Mouse (Mus musculus) spleen, postnatal 14 days (tissue): Measurements from ENCODE around the gene Tsc22d1.

Experiments
- DNase-seq, 2 experiments: peaks; one replicate each; pipeline ENCODE4 v3.0.0; 2021 to 2022; ENCODE audit warnings: low spot score in 2 of 2

Tsc22d1 gene

DNA sequence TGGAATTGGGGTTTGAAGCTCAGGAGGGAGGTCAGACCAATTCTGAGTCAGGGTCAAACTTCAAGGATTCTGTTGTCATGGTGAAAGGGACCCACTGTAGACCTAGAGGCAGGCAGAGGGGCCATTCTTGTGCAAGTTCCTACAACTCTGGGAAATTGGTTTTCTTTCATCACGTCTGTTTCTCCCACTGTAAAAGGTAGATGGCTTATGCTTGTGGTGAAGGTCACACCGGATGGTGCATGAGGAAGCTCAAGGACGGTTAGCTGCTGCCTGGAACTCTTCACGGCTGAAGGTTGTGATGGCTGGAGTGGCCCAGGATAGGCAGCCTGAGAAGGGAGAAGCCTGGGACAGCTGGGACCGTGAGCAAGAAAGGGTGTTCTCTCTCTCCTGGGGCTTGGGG is 103.5 kb downstream of the Tsc22d1 start:
- DNase-seq, result no peak

DNA sequence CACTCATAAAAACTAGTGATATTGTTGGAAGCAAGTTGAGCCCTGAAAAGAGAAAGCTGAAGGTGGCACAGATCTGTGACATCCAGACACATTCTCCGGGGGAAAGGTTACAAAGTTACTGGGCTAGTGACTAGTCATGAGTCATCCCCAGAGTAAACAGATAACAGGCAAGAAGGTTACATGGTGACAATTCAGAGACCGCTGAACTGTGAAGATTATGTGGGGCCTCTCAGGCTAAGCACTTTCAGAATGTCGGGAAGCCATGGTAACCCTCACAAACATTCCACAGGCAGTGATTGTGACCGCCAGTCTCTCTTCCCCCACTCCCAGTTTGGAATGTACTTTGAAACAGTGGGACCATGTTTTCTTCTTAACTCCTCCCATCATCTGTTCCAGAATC is 105.8 kb downstream of the Tsc22d1 start:
- no peak for DNase-seq

DNA sequence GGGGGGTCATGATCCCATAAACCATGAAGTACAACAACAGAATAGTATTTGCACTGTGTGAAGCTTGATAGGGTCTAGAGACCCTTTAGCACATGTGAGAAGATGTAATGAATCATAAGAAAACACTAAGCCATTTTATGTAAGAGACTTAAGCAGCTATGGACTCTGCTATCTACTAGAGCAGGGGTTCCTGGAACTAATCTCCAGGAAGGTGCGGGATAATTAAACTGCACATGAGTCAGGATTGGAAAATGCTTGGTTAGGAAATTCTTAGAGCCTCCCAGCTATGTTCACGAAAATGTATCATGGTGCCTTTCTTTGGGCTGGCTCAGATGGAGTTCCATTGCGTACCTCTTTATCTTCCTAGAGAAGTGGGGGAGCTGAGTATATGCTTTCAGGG is 106.5 kb downstream of the Tsc22d1 start:
- DNase-seq, result no peak

DNA sequence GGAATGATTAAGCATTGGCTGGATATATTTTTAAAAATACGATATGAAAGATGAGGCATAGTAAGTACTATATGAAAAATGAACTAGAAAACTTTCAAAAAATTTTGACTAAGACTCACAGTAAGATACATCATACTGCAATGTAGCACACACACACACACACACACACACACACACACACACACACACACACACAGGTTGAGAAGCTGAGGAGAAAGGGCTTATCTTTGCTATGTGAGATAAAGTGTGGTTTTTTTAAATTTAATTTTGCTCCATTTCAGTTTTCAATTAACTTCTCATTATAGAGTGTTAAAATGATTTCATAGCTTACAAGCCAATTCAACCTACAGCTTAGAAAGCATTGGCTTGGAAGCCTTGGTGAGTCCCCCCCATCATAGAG is 108.6 kb downstream of the Tsc22d1 start:
- no peak for DNase-seq

DNA sequence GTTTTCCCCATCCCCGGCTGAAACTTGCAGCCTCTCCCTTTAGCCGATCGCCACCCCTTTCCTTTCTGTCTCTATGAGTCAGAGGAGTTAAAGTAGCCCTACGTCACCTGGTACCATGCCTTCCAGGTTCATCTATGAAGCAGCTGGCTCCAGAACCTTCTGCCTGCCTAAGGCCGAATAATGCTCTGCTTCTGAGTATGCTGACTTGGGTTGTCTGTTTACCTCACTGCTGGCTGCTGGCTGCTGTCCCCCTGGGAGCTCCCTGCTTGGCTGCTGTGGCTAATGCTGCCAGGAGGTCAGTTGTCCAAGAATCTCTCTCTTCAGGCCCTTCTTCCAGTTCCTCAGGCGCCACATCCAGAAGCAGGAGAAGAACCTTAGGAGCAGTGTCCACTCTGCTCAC is 111.7 kb downstream of the Tsc22d1 start:
- DNase-seq, result no peak

DNA sequence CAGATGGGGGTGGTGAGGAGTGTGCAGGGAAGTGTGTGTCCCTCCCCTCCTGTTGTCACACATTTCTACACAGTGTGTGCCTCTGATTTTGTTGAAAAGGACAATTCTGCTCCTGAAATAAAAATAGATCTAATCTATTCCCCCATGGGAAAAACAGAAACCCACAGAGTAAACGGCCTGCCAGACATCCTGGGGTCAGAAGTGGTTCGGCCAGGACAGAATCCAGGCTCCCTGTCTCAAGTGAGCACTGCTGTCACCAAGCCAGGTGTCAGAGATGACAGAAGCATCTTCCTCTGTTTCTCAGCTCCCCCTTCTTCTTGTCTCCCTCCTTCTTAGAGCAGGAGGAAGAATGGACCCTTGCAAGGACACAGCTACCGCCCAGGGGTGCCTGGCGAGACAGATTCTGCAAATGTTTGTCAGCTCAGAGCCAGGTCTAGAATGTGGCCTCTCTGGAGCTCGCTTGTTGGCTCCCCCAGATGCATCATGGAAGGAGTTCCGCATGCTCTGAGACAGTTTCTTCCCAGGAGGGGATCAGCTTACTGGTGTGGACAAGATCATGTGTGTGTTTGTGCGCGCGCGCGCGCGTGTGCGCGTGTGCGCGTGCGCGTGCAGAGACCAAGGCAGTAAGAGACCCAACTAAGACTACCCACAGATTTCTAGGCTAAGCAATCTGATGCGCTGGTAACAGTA is 112.4 kb downstream of the Tsc22d1 start:
- no peak for DNase-seq

DNA sequence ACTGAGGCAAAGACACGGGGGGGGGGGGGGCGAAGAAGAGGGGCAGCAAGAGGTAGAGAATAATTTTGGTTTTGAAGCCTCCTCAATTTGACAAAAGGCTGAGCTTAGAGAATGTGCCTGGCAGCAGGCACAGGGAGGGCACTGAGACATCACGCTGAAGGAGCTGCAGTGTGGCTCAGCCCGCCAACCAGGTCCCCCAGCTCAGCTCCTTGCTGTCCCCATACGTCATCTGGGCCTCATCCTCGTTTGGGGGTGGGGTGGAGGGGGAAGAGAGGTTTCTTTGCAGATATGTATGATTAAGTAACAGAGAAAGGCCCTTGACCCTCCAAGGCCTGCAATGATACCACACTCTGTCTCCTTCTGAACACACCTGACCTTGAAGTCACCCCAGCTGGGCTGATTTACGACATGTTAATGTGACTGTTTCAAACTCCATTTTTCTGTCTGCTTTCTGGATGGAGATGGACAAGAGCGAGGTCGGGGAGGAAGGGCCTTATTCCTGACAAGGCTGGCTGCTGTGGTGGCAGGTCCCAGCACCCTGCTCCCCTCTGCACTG is 113.1 kb downstream of the Tsc22d1 start:
- DNase-seq, result no peak

DNA sequence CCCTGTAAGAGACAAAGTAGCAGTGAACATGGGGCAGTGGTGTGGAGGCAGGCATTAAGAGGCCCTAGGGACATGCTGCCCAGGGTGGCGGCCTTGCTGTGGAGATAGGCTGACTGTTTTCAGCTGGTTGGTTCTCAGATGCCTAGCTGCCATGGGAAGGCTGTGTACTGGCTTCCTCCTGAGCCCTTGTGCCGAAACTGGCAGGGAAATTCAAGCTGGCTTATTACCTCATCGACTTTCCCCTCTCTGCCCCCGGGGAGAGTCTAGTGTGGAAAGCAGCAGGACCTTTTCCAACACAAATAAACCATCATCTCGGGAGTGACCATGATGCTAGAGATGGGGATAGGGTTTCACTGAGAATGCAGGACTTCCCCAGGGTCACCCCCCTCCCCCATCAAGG is 113.9 kb downstream of the Tsc22d1 start:
- DNase-seq, result no peak

DNA sequence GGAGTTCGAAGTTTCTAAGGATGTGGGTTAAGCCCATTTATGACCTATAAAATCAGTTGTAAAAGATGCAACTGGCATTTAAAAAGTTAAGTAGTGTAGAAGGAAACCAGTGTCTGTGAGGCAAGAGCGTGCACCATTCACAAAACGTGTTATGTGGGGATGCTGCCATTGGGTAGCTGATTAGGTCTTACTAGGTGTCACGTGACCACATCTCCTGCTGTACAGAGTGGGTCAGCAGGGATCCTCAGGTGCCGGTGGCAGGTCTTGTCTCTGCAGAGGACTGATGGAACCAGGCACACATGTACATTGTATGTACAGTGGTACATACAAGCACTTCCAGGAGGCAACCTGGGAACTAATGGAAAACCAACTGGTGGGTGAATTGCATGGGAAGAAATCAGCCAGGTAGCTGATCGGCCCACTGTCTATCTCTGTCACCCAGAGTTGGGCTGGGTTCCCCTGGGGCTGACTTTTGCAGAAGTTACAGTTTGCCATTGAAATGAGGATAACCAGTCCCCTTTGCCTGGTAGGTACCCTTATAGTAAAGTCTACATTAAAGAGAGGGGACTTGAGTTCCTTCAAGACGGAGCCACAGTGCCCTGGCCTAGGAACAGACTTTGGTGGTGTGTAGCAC is 116.4 kb downstream of the Tsc22d1 start:
- peak in 1 of 2 experiments; percentile 12 for DNase-seq

DNA sequence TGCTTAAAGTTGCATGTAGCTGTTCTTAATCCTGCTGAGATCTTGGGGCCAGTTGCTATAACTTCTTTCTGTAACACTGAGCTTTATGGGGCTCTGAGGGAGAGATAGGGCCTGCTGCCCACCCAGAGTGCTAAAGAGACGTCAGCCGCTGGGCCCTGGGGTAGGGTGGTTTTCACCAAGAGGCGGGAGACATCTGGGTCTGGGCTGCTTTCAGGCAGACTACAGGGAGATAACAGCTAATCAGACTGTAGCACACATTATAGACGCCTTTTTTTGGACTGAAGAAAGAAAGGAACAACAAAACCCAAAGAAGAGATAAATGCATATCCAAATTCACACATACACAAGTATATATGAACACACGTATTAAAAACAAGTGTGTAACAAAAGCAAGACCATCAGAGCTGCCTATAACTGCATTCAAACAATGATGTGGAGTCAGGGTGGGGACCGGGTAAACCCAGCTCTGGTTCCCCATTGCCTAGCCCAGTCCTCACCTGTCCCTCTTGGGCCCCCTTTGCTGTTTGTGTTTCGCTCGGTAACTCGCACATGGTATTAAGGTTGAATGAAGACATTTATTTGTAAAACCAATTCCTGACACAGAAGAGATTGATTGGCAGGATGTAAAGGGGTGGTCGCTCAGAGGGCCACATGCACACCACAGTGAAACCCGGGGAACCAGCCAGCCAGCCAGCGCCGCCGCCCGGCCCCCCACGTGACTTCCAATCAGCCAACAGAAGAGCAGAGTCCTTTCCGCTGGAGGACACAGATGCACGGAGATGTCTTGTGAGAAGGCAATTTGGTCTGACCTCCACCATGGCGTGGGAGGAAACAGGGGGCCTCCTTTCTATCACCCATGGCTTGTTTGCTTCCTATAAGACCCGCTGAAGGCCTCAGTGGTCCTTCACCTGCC is 117.8 kb downstream of the Tsc22d1 start:
- peak; percentile 68 to 73 for DNase-seq

DNA sequence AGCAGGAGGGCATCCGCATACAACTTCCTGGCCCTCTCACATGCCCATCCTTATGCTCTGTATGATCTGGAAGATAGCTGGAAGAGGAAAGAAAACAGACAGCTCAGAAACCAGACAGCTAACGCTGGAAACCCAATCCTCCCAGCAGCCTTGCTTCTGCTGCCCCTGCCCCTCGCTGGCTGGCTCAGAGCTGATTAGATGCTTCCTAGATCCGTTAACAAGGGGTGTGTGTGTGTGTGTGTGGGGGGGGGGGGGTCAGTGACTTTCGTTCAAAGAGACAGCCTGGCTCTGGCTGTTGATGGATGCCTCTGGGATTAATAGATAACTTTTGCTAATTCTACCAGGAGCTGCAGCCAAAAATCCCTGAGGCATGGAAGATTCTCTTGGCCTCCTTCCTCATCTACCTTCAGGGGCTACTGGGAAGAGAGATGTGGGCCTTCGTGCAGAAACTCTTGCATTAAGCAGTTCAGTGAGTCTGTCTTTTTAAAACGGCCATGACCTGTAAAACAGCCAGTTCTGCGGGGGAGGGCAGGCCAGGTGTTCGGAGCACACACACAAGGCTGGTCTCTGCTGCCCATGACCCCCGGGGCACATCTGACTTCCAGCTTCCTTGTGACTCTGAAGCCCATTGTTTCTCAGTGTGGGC is 118.5 kb downstream of the Tsc22d1 start:
- DNase-seq, result no peak

DNA sequence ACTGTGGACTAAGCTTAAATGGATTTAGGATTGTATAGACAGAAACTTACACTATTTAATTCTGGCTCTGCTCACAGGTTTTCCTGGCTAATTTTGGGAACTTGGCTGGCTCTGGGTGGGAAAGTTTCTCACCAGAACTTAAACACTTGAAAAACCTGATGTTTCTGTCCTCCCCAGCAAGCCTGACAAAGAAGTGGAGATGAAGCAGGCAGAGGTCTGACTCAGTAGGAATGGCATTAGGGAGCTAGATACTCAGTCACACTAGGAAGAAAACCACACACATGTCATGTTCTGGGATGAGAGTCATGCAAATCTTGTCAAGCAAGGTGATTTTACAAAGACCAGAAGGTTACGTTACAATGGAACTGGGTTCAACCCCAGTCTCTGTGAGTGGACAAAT is 120.3 kb downstream of the Tsc22d1 start:
- DNase-seq, result no peak

DNA sequence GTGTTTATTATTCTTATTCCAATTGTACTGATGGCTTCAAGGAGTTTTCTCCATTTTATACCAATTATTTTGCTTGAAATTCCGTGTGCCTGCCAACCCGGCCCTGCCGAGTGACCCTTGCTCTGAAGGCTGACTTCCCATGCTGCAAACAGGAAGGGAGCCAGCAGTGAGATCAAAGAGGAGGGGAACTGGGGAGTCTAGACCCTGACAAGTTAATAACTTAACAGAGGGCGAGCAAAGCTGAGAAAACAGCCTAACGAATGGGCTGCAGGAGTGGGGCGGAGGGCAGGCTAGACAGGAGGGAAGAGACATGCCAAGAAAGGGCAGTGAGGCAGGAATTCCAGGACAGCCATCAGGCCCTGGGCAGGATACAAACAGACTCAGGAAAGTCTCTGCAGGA is 122.2 kb downstream of the Tsc22d1 start:
- DNase-seq, result no peak

DNA sequence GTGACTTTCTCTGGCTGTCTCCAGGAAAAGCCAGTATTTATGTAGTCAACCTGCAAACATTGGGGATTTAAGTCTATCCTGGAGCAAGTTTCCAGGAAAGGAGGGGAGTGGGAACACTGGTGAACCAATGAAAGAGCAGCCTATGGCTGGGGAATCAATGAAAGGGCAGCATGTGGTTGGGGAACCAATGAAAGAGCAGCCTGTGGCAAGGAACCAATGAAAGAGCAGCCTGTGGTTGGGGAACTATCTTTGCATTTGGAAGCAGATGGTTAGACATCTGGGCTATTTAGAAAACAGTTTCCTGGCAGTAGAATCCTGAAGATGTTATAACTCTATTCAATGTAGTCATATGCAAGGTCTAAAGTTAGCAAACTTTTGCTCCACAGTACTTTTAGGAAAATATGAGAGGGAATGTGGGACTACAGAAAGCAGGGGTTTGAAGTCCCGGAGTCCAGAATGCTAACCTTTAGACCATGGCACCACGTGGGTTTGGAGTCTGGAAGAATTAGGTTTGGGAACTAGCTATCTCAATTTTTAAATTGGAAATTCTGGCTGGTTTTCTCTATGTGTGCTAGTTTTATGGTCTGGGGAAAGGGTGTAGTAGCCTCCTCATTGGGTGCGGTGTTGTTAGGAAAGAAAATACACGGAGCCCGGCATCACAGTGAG is 125.4 kb downstream of the Tsc22d1 start:
- DNase-seq, result no peak

DNA sequence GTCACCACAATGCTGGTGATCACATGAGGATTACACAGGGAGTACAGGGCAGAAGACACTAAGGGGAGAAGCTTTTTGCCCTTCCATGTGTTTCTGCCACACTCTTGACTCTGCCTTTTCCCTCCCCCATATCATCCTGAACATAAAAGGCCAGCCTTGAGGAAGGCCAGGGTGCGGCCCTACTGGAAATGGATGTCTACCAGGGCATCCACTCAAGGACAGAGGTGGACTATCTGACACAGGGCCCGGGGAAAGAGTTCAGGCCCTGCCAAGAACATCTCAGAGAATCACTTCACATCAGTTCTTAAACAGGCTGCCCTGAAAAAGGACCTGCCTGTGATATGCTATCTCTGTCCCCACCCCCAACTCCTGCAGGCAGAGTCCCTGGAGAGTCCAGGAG is 126.6 kb downstream of the Tsc22d1 start:
- no peak for DNase-seq

DNA sequence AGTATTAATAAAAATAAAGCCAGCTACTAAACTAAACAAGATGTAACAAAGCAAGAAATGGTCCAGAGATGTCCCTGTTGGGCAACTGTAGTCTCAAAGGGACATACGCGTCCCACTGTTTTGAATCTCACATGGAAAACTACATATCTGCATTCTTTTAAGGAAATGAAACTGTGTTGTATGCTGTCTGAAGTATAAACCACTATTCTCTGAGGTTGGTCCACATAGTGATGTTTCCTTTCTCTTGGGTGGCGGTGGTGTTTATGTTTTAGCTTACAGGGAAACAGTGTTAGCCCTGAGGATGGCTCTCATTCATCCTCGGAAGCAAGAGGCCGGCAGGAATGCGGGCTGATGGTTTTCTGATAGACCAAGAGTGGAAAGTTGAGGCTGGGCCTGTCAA is 129.4 kb downstream of the Tsc22d1 start:
- DNase-seq, result no peak

DNA sequence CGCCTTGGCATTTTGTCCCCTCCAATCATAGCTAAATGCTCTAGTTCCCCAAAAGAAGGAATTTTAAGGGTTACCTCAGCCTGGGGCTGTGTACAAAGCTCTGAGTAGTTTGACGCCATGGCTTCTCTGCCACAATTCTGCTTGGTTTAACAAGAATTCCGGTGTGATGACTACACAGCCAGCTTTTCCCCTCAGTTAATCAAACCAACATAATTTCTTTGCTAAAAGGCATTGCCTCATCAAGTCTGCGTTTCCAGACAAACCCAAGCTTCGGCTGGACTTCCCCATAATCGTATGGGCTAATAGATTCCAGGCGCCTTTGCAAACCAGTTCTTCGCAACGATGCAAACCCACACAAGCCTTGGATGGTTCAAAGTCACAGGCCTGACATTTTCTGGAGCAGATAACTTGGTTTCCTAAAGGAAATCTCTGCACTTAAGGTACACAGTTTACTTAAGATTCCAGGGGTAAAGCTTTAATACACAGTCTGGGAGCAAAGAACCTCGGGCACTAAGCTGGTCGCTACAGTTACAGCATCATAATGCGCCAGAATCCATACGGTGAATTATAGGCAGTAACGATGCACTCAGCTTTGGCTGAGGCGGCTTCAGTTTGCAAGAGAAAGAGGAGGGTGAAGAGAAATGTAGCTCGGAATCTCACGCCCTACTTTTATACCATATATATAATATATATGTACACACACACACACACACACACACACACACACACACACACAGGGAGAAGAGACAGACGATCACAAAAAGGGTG is 140.7 kb downstream of the Tsc22d1 start:
- no peak for DNase-seq

DNA sequence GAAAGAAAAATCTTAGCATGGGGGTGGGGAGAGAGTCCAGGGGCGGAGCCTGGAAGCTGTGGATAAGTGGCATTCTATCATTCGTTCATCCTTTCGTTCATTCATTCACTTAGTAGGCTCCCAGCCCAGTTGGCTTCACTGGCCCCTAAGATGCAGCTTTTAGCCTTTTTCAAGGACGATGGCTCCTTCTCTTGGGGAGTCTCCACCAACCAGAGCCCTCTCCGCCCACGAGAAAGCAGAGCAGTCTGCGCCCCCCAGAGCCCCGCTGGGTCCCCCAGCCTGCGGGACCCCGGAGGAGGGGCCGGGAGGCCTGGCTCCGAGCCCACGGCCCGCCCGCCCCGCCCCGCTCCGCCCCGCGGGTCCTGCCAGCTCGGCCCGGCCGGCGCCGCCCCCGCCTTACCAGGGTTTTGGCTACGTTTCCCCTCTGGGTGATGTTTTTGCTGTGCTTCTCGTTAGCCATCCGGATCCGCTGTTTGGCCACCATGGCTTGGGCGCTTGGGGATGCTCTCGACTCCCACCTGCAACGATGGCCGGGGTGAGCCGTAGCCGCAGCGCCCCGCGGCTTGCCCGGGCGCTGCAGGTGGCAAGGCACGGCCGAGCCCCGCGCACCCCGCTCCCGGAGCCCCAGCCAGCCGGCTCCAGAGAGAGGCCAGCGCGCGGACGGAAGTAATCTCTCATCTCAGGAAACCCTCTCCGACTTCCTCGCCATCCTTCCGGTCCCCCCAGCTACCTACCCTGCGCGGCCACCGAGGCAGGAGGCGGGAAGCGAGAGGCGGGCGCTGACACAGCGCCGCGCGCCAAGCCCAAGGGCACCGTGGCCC is 141.5 kb downstream of the Tsc22d1 start:
- DNase-seq, result peak in 1 of 2 experiments; percentile 26

DNA sequence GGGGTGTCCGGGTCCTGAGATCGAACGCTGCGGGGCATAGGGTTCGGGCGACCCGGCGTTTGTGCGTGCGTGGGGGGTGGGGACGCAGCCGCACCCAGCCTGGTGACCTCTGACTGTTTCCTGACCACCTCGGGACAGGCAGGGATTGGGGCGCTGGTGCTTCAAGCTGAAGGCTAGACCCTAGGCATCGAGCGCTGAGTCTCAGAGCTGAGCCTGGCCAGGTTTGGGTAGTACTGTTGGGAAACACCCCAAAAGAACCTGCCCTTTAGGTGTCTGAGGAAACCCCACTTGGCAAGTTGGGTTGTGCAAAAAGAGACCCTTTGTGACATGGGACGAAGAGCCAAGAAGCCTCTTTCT is 142.1 kb downstream of the Tsc22d1 start, which contains the start of gene Serp2:
Gene Serp2, minus strand, starts transcription at position 38 of the 357 bp plus-strand sequence.
- no peak for DNase-seq
